Mouse (Mus musculus): Measurements from ENCODE around the gene Olfr9. TPM values are rescaled to one million over a fixed set of nuclear protein-coding genes. Genes with fewer than 3 reads are reported as not detected.
A peak's percentile ranks its signal among the peaks of the same experiment; 100 is the strongest.

Olfr9 gene
- total RNA-seq, 2 experiments from 2014 or later = not detected

- no peak for ATAC-seq (ENCODE audit: poor library complexity, severe bottlenecking)
Observed at GRCm38 (mm10) chr10:128996523-128997040, 7.4 kb downstream of the Olfr9 start.

DNA sequence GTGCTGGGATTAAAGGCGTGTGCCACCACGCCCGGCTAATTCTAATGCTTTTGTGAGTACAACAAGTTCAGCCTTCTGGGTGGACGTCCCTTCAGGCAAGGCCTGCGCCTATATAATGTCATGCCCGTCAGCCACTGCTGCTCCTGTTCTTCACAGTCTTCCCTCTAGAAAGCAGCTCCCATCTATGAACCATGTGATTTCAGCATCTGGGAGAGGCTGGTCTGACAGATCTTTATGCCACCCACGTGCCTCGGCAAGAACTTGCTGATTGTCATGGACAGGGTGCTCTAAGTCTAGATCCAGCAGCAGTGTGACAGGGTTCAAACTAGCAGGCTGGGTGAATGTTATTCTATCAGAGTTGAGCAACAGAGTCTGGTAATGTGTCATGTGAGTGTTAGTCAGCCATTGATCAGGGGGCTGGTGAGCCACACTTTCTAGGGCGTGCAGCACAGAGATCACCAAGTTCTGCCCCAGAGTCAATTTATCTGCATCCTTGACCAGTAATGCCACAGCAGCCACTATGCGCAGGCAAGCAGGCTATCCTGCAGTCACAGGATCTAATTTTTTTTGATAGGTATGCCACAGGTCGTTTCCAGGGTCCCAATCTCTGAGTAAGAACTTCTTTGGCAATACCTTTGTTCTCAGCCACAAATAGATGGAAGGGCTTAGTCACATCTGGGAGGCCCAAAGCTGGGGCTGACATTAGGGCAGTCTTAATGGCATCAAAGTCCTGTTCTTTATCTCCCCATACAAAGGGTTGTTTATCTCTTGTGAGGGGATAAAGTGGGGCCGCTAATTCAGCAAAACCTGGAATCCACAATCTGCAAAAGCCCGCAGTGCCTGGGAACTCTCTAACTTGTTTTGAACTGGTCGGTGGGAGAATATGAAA lies 15.0 kb downstream of the Olfr9 start:
- ATAC-seq (ENCODE audit: poor library complexity, severe bottlenecking) = no peak

DNA sequence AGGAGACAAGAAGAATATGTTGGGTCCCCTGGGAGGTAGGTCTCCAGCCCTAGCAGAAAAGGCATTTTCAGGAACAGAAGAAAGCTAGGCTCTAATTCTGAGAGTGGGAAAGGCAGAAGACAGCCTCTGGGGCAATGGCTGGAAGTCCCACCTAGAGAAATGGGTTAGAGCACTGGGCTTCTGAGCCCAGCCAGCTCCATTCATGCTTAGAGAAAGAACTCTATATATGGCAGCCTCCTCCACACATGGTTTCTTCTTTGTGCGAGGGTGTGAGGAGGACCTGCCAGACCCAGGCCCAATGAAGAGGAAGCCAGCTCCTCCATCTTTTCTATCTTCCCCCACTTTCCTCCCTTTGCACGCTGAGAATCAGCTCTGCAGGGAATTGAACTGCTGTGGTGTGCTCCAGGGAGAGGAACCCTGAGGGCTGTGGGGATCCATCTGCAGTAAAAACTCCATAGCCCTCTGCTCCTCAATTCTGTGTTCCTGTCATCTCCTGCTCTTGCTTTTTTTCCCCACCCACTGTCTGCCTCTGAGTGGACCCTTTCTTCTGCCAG lies 21.1 kb downstream of the Olfr9 start, which contains the start of gene Olfr763:
Gene Olfr763 (plus strand): TSS at position 504 of the 554 bp plus-strand sequence.
- ATAC-seq (ENCODE audit: poor library complexity, severe bottlenecking) = no peak

DNA sequence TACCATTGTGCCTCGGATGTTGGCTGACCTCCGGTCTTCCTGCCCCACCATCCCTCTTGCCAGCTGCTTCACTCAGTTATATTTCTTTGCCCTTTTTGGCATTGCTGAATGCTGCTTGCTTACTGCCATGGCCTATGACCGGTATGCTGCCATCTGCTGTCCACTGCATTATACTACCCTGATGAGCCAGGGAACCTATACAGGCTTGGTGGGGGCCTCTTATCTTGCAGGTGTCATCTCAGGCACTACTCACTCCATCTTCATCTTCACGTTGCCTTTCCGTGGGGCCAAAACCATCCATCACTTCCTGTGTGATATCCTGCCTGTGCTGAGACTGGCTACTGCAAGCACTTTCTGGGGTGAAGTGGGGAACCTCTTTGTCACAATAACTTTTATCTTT lies 22.3 kb downstream of the Olfr9 start:
- peak; percentile 66 for ATAC-seq (ENCODE audit: poor library complexity, severe bottlenecking)

- no peak for ATAC-seq (ENCODE audit: poor library complexity, severe bottlenecking)
Observed at GRCm38 (mm10) chr10:129014477-129014876, 25.2 kb downstream of the Olfr9 start.

- ATAC-seq (ENCODE audit: poor library complexity, severe bottlenecking) = no peak
Observed at GRCm38 (mm10) chr10:129023319-129023718, 34.1 kb downstream of the Olfr9 start.

GRCm38 (mm10) chr10:129026018-129026662 lies 36.9 kb downstream of the Olfr9 start:
- ATAC-seq (ENCODE audit: poor library complexity, severe bottlenecking) = peak; percentile 68

- no peak for ATAC-seq (ENCODE audit: poor library complexity, severe bottlenecking)
Observed at GRCm38 (mm10) chr10:129028343-129028742, 39.1 kb downstream of the Olfr9 start.

GRCm38 (mm10) chr10:129039796-129040195 lies 50.6 kb downstream of the Olfr9 start, which contains the start of gene Olfr764-ps1:
Gene Olfr764-ps1 (minus strand): TSS chr10:129039896.
- ATAC-seq (ENCODE audit: poor library complexity, severe bottlenecking) = no peak

Other genes starting within 250 kb of the Olfr9 start
- 35.0 and 37.6 TPM in 2 replicates for gene Dgka, start 244.6 kb upstream of the Olfr9 start, total RNA-seq (2015)
- 31.5 and 32.6 TPM in 2 replicates for gene Dgka, start 244.6 kb upstream of the Olfr9 start, total RNA-seq (2017)
- gene Pym1, start 241.5 kb upstream of the Olfr9 start, total RNA-seq (2015) = 22.0 and 25.0 TPM in 2 replicates
- 37.1 and 43.4 TPM in 2 replicates for gene Pym1, start 241.5 kb upstream of the Olfr9 start, total RNA-seq (2017)
- 4.4 and 4.5 TPM in 2 replicates for gene Mmp19, start 198.5 kb upstream of the Olfr9 start, total RNA-seq (2015)
- gene Mmp19, start 198.5 kb upstream of the Olfr9 start, total RNA-seq (2017) = 10.9 and 12.7 TPM in 2 replicates
- gene Dnajc14, start 185.4 kb upstream of the Olfr9 start, total RNA-seq (2015) = 29.1 and 35.9 TPM in 2 replicates
- 58.3 and 61.3 TPM in 2 replicates for gene Dnajc14, start 185.4 kb upstream of the Olfr9 start, total RNA-seq (2017)
- 4.5 and 6.5 TPM in 2 replicates for gene Tmem198b, start 185.1 kb upstream of the Olfr9 start, total RNA-seq (2015)
- 3.9 and 4.0 TPM in 2 replicates for gene Tmem198b, start 185.1 kb upstream of the Olfr9 start, total RNA-seq (2017)
- 173 and 182 TPM in 2 replicates for gene Sarnp, start 172.1 kb upstream of the Olfr9 start, total RNA-seq (2015)
- gene Sarnp, start 172.1 kb upstream of the Olfr9 start, total RNA-seq (2017) = 209 and 234 TPM in 2 replicates
- gene Ormdl2, start 167.8 kb upstream of the Olfr9 start, total RNA-seq (2015) = 49.5 and 65.2 TPM in 2 replicates
- gene Ormdl2, start 167.8 kb upstream of the Olfr9 start, total RNA-seq (2017) = 67.1 and 72.3 TPM in 2 replicates
- 0.07 and 0.18 TPM in 2 replicates for gene Gdf11, start 97.7 kb upstream of the Olfr9 start, total RNA-seq (2015)
- 0.18 and 0.28 TPM in 2 replicates for gene Gdf11, start 97.7 kb upstream of the Olfr9 start, total RNA-seq (2017)
- gene Cd63, start 88.4 kb upstream of the Olfr9 start, total RNA-seq (2015) = 60.5 and 76.0 TPM in 2 replicates
- gene Cd63, start 88.4 kb upstream of the Olfr9 start, total RNA-seq (2017) = 46.8 and 47.1 TPM in 2 replicates
- 3.4 and 6.0 TPM in 2 replicates for gene Rdh5, start 66.5 kb upstream of the Olfr9 start, total RNA-seq (2015)
- gene Rdh5, start 66.5 kb upstream of the Olfr9 start, total RNA-seq (2017) = 0.94 and 3.6 TPM in 2 replicates
- 190 and 212 TPM in 2 replicates for gene Bloc1s1, start 65.4 kb upstream of the Olfr9 start, total RNA-seq (2015)
- gene Bloc1s1, start 65.4 kb upstream of the Olfr9 start, total RNA-seq (2017) = 135 and 165 TPM in 2 replicates
- gene Itga7, start 55.6 kb upstream of the Olfr9 start, total RNA-seq (2015) = not detected in 2 replicates
- gene Itga7, start 55.6 kb upstream of the Olfr9 start, total RNA-seq (2017) = not detected in 2 replicates
- not detected in 2 replicates for gene Mettl7b, start 28.4 kb upstream of the Olfr9 start, total RNA-seq (2015)
- not detected in 2 replicates for gene Mettl7b, start 28.4 kb upstream of the Olfr9 start, total RNA-seq (2017)
- not detected in 2 replicates for gene Olfr763, start 21.4 kb downstream of the Olfr9 start, total RNA-seq (2015)
- not detected in 2 replicates for gene Olfr763, start 21.4 kb downstream of the Olfr9 start, total RNA-seq (2017)
- not detected in 2 replicates for gene Olfr764-ps1, start 50.5 kb downstream of the Olfr9 start, total RNA-seq (2015)
- not detected in 2 replicates for gene Olfr764-ps1, start 50.5 kb downstream of the Olfr9 start, total RNA-seq (2017)
- not detected in 2 replicates for gene Olfr765, start 60.6 kb downstream of the Olfr9 start, total RNA-seq (2015)
- not detected in 2 replicates for gene Olfr765, start 60.6 kb downstream of the Olfr9 start, total RNA-seq (2017)
- gene Olfr766-ps1, start 79.5 kb downstream of the Olfr9 start, total RNA-seq (2015) = not detected in 2 replicates
- not detected in 2 replicates for gene Olfr766-ps1, start 79.5 kb downstream of the Olfr9 start, total RNA-seq (2017)
- gene Olfr767, start 93.5 kb downstream of the Olfr9 start, total RNA-seq (2015) = not detected in 2 replicates
- not detected in 2 replicates for gene Olfr767, start 93.5 kb downstream of the Olfr9 start, total RNA-seq (2017)
- gene Olfr768, start 109.9 kb downstream of the Olfr9 start, total RNA-seq (2015) = not detected in 2 replicates
- gene Olfr768, start 109.9 kb downstream of the Olfr9 start, total RNA-seq (2017) = not detected in 2 replicates
- not detected in 2 replicates for gene Olfr769, start 128.4 kb downstream of the Olfr9 start, total RNA-seq (2015)
- gene Olfr769, start 128.4 kb downstream of the Olfr9 start, total RNA-seq (2017) = not detected in 2 replicates
- not detected in 2 replicates for gene Olfr770, start 149.6 kb downstream of the Olfr9 start, total RNA-seq (2015)
- gene Olfr770, start 149.6 kb downstream of the Olfr9 start, total RNA-seq (2017) = not detected in 2 replicates
- not detected in 2 replicates for gene Olfr771, start 175.3 kb downstream of the Olfr9 start, total RNA-seq (2015)
- gene Olfr771, start 175.3 kb downstream of the Olfr9 start, total RNA-seq (2017) = not detected in 2 replicates
- gene Olfr772, start 188.5 kb downstream of the Olfr9 start, total RNA-seq (2015) = not detected in 2 replicates
- gene Olfr772, start 188.5 kb downstream of the Olfr9 start, total RNA-seq (2017) = not detected in 2 replicates
- not detected in 2 replicates for gene Olfr773, start 198.0 kb downstream of the Olfr9 start, total RNA-seq (2015)
- not detected in 2 replicates for gene Olfr773, start 198.0 kb downstream of the Olfr9 start, total RNA-seq (2017)
- not detected in 2 replicates for gene Olfr774, start 246.8 kb downstream of the Olfr9 start, total RNA-seq (2015)
- gene Olfr774, start 246.8 kb downstream of the Olfr9 start, total RNA-seq (2017) = not detected in 2 replicates